Mouse (Mus musculus) heart, embryonic 14.5 days (tissue): ENCODE results near the gene A630089N07Rik. TPM values are rescaled to one million over a fixed set of nuclear protein-coding genes. Genes with fewer than 3 reads are reported as not detected.
"Not testable (repeated sequence)": the region's sequence is repeated elsewhere in the genome, so short reads cannot be mapped to it uniquely, and the experiment has no call there.

Experiments used
- ATAC-seq: fragments of 200-750 bp; cut with Nextera tagmentation; 2 replicates; pipeline ENCODE4 v1.8.0; 2017; ENCODE audit warnings: low read depth, moderate TSS enrichment; ENCODE audit not compliant: insufficient number of reproducible peaks, insufficient read depth, low FRiP score
- H3K27ac ChIP-seq, 2 experiments: fragments of 200-500 bp in 1 of 2; fragments of 300-500 bp in 1 of 2; sonication (generic) in 1 of 2; replicated peaks in 1 of 2; 2 replicates each; pipeline ENCODE4 v1.5.1; 2012 to 2014; ENCODE audit warnings: low read depth in 2 of 2, low read length in 2 of 2, control low read depth in 1 of 2, mild to moderate bottlenecking in 1 of 2, mixed read lengths in 1 of 2; ENCODE audit not compliant: control insufficient read depth in 1 of 2, insufficient read depth in 1 of 2
- H3K27me3 ChIP-seq: fragments of 300-500 bp; sonication (generic); 2 replicates; pipeline ENCODE4 v1.6.1; 2014; ENCODE audit warnings: mild to moderate bottlenecking, low read length, control low read depth; ENCODE audit not compliant: control insufficient read depth, insufficient read depth
- H3K36me3 ChIP-seq: fragments of 300-500 bp; sonication (generic); 2 replicates; pipeline ENCODE4 v1.6.1; 2014; ENCODE audit warnings: mild to moderate bottlenecking, control low read depth, low read length, mixed read lengths; ENCODE audit not compliant: control insufficient read depth, insufficient read depth
- H3K4me1 ChIP-seq, 2 experiments: fragments of 200-500 bp in 1 of 2; fragments of 300-500 bp in 1 of 2; sonication (generic) in 1 of 2; 2 replicates each; pipeline ENCODE4 v1.6.1; 2012 to 2014; ENCODE audit warnings: low read length in 2 of 2, control low read depth in 1 of 2, mixed read lengths in 1 of 2; ENCODE audit not compliant: control insufficient read depth in 2 of 2, insufficient read depth in 2 of 2
- H3K4me2 ChIP-seq: fragments of 300-500 bp; sonication (generic); 2 replicates; pipeline ENCODE4 v1.6.1; 2014; ENCODE audit warnings: mild to moderate bottlenecking, low read length
- H3K4me3 ChIP-seq, 2 experiments: fragments of 200-500 bp in 1 of 2; fragments of 300-500 bp in 1 of 2; sonication (generic) in 1 of 2; 2 replicates each; pipeline ENCODE4 v1.5.1; 2012 to 2014; ENCODE audit warnings: low read length in 2 of 2, mild to moderate bottlenecking in 2 of 2, control low read depth in 1 of 2, low read depth in 1 of 2, moderate library complexity in 1 of 2; ENCODE audit not compliant: control insufficient read depth in 1 of 2, insufficient read depth in 1 of 2
- H3K9ac ChIP-seq: fragments of 300-500 bp; sonication (generic); 2 replicates; pipeline ENCODE4 v1.6.1; 2014; ENCODE audit warnings: mild to moderate bottlenecking, low read length
- H3K9me3 ChIP-seq: fragments of 300-500 bp; sonication (generic); 2 replicates; pipeline ENCODE4 v1.6.1; 2016; ENCODE audit warnings: low read length, control low read depth; ENCODE audit not compliant: control insufficient read depth
- WGBS: fragments of 180-500 bp; shearing (Covaris S2); extraction: QIAGEN DNeasy Blood & Tissue Kit; methylation state at CpG from one replicate; pipeline ENCODE4 v1.1.7; 2014; 5-methylcytosine and 5-hydroxymethylcytosine counted together
- polyA plus RNA-seq: library from polyadenylated mRNA; unstranded; fragments of >200 nt; fragmentation: Nextera tagmentation; extraction: Ambion mirVana; gene quantifications from 2 replicates; pipeline ENCODE4 v1.2.1, GENCODE M21; 2014

Gene A630089N07Rik
- 9.0 and 11.2 TPM in 2 replicates for polyA plus RNA-seq

DNA sequence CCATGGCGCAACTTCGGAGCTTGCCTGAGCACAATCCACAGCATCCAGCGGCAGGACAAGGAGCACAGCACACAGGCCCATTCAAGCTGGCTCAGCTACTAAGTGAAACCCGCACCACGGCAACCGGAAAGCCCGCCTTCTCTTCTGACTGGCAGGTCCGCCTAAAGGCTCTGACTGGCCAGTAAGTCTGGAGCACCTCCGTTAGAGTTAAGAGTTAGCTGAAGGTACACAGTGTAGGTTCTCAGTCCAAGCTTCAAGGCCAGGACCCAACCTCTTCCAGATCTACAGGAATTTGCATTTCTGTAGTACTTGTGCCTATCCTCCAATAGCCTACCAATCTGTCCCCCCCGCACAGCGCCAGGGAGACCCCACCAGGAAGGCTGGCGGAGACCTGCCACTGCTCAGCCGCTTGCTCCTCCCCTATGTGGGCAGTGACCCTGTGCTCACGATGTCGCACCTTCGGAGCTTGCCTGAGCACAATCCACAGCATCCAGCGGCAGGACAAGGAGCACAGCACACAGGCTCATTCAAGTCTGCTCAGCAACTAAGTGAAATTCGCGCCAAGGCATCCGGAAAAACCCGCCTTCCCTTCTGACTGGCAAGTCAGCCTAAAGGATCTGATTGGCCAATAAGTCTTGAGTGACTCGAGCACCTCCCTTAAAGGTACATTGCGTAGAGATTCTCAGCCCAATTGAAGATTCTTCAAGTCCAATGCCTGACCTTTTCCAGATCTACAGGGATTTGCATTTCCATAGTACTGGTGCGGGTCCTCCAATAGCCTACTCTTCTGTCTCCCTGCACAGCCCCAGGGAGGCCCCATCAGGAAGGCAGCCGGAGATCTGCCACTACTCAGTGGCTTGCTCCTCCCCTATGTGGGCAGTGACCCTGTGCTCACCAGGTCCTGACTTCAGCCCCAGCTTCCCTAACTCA, at the start of gene A630089N07Rik:
TSS of gene A630089N07Rik (minus strand) at position 562 of the 930 bp plus-strand sequence.
- H3K4me2 ChIP-seq: peak within 1 kb of the TSS; percentile 73
- H3K36me3 ChIP-seq, H3K27me3 ChIP-seq, H3K9me3 ChIP-seq: not testable (repeated sequence)
- WGBS: under 1% methylated on average over 25 of the region's 25 CpGs
- ATAC-seq: peak; percentile 94
- peak within 1 kb of the TSS; percentile 76 for H3K9ac ChIP-seq
- peak within 1 kb of the TSS; percentile 77 to 80 for H3K27ac ChIP-seq
- H3K4me3 ChIP-seq: peak within 1 kb of the TSS; percentile 83 to 84
- peaks cover 0 to 12% of the 10 kb centered on the region in 2 experiments; a peak in 3 of 4 replicates for H3K4me1 ChIP-seq

DNA sequence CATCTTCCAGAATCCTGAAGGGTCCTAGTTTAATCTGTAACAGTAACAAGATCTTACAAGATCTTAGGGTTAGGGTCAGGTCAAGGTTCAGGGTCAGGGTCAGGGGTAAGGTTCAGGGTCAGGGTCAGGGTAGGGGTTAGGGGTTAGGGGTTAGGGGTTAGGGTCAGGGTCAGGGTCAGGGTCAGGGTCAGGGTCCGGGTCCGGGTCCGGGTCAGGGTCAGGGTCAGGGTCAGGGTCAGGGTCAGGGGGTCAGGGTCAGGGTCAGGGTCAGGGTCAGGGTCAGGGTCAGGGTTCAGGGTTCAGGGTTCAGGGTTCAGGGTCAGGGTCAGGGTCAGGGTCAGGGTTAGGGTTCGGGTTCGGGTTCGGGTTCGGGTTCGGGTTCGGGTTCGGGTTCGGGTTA, 24.9 kb upstream of the A630089N07Rik start:
- H3K4me2 ChIP-seq: no peak overlapping the region
- WGBS: 96% methylated on average over 11 of the region's 11 CpGs
- 0 out of 2 replicates have a peak, but pooled peaks cover 13% of the 10 kb centered on the region for H3K9me3 ChIP-seq
- ATAC-seq: no peak
- no peaks in the 10 kb centered on the region for H3K4me1 ChIP-seq
- H3K36me3 ChIP-seq: no peaks in the 10 kb centered on the region
- no peak overlapping the region for H3K4me3 ChIP-seq
- H3K27ac ChIP-seq: no peak overlapping the region
- no peaks in the 10 kb centered on the region for H3K27me3 ChIP-seq
- H3K9ac ChIP-seq: no peak overlapping the region

DNA sequence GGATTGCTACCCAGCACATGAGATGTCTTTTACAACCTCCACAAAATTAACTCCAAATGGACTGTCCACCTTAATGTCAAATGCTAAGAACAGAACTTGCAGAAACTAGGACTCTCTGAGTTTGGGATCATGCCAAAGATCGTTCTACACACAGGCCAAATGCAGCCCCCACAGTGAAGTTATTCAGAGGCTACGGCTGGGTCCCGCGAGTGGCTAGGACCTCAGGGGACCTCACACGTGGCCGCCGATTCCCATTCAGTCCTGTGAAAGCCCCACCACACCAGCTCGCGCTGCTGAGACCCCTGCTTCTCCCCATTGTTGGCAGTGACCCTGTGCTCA, 731 bp downstream of the A630089N07Rik start:
- not testable (repeated sequence) for H3K27me3 ChIP-seq, H3K36me3 ChIP-seq, H3K27ac ChIP-seq, H3K9me3 ChIP-seq, ATAC-seq
- H3K4me2 ChIP-seq: peak overlapping the region; percentile 73
- H3K4me1 ChIP-seq: peaks cover 0 to 12% of the 10 kb centered on the region in 2 experiments; a peak in 3 of 4 replicates
- H3K4me3 ChIP-seq: peak overlapping the region; percentile 83 to 84
- WGBS: under 1% methylated on average over 9 of the region's 9 CpGs
- H3K9ac ChIP-seq: peak overlapping the region; percentile 76

DNA sequence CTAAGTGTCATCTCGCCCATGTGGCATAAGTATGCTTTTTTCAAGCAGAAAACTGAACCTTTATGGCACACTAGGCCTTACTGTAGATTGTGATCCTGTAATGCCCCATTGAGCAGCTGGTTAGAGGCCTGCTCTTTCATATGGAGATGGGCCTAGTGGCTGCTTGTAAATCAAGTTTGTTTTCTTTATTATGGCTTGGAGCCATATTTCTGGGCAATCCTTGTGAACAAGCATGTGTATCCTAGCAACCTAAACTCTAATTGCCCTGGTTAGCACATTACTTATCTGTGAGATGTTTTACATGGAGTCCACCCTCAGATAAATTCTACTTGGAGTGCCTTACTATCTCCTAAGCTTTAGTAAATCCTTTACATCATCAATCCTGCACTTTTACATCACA, 1.1 kb downstream of the A630089N07Rik start:
- Histone ChIP-seq H3K4me1 (peaks cover 0 to 12% of the 10 kb centered on the region in 2 experiments; a peak in 3 of 4 replicates), H3K4me2 (peak overlapping the region; percentile 73), H3K4me3 (peak overlapping the region in 1 of 2 experiments; percentile 84; a peak in 2 of 4 replicates), H3K9ac (peak overlapping the region; percentile 76)
- WGBS: 95% methylated on average over 1 of the region's 1 CpGs
- not testable (repeated sequence) for ATAC-seq, H3K27ac ChIP-seq, H3K27me3 ChIP-seq, H3K36me3 ChIP-seq, H3K9me3 ChIP-seq

DNA sequence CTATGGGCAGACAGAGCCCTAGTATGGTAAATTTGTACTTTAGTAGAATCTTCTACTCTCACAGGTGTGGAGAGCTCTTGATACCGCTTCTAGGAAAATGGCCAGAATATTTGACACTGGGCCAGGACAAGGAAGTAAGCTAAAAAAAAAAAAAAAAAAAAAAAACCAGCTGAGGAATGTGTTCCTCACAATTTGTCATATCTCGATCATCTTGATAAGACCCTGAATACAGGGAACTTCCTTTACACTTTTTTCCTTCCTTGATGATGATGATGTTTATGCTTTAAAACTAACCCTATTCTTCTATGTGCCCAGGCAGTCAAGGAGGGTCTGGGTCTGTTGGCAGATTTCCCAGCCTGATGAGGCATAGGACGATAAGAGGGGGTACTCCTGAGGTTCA, 2.9 kb downstream of the A630089N07Rik start:
- H3K4me1 ChIP-seq: peaks cover 0 to 12% of the 10 kb centered on the region in 2 experiments; a peak in 3 of 4 replicates
- H3K27ac ChIP-seq, H3K4me2 ChIP-seq, H3K9ac ChIP-seq, H3K4me3 ChIP-seq, H3K27me3 ChIP-seq, ATAC-seq, H3K9me3 ChIP-seq, H3K36me3 ChIP-seq: not testable (repeated sequence)
- 63% methylated on average over 2 of the region's 3 CpGs for WGBS

DNA sequence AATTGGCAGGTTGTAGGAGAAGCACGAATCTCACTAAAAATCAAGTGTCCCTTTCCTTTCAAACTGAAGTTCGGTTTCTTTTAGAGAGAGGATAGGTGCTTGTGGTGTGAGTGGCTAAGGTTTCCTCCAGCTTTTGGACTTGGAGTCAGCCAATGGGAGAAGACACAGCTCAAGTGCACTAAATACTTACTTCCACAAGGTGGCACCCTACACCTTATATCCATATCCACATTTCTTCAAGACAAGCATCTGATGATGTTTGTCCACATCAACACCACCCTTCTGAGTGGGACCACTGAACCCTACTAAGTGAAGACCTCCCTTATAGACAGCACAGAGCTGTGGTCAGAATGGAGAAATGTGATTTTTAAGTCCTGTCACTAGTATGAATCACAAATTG, 40.6 kb downstream of the A630089N07Rik start:
- no peak overlapping the region for H3K27ac ChIP-seq
- H3K36me3 ChIP-seq: no peaks in the 10 kb centered on the region
- ATAC-seq: no peak
- no peak overlapping the region for H3K4me2 ChIP-seq
- no peak overlapping the region for H3K4me3 ChIP-seq
- H3K4me1 ChIP-seq: no peaks in the 10 kb centered on the region
- H3K27me3 ChIP-seq: no peaks in the 10 kb centered on the region
- WGBS: 75% methylated on average over 2 of the region's 2 CpGs
- H3K9ac ChIP-seq: no peak overlapping the region
- no peaks in the 10 kb centered on the region for H3K9me3 ChIP-seq

DNA sequence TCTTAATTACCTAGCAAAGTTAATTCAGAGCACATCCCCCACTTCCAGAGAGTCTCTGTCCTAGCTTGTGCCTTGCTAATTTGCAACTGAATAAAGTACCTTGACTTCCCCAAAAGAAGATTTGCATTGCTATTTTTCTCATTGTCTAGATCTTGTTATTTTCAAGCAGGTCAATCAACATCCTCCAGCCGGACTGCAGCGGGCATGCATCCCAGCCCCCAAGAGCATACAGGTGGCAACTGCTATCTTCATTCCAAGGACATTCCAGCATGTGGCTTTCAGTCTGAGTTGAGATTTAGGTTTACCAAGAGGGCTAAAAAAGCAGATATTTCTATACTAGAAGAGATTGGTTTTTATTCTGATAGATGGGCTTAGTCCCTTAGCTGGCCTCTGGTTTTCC, 47.3 kb downstream of the A630089N07Rik start:
- not testable (repeated sequence) for H3K27ac ChIP-seq, H3K4me2 ChIP-seq, H3K4me3 ChIP-seq, H3K4me1 ChIP-seq, H3K27me3 ChIP-seq, ATAC-seq, H3K9ac ChIP-seq, H3K36me3 ChIP-seq
- WGBS: 98% methylated on average over 2 of the region's 2 CpGs
- peaks cover 12% of the 10 kb centered on the region; the same call in 1 of the 2 replicates for H3K9me3 ChIP-seq
